Mouse (Mus musculus): ENCODE measurements around the gene Ddx19b.
"Not testable (repeated sequence)": the region's sequence is repeated elsewhere in the genome, so short reads cannot be mapped to it uniquely, and the experiment has no call there.

Gene Ddx19b

GRCm38 (mm10) chr8:111031572-111031971, at the start of gene Ddx19b:
TSS of gene Ddx19b (minus strand) at chr8:111031751.
- in situ Hi-C loops (cut with MboI, MseI): no loop called here

DNA sequence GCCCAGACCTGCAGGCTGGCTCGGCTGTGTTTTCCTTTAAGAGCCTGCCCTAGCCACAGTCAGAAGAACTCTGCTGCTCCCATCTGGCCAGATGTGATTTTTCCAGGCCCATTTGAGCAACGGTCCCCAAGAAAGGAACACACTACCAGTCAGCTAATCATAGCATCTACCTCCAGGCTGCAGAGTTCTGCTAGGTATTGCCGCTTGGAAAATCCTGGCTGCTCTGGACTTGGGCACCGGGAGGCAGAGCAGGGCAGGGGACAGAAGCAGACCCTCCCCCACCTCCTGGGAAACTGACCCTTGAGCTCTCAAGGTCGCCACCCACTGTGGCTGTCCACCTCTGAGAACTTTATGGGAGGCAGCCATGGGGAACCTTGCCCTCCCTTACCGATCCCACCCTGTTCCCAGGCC, 48.3 kb upstream of the Ddx19b start:
- in situ Hi-C loops (cut with MboI, MseI): no loop called here

DNA sequence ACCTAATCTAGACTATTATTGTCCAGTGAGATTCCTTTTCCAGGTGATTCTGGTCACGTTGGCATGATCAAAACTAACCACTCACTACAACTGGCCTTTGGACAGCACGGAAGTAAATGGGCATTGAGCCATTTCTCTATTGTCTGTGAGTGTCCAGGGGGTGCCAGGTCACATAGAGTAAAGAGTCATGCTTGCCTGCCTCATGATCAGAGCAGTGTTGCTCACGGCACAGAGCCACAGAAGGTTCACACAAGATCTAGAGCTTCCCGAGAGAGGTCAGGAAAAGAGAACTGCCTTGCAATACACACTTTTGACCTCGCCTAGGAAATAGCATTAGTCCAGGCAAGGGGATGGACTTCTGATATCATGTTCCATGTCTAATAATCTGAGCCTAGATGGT, 47.9 kb upstream of the Ddx19b start:
- in situ Hi-C loops (cut with MboI, MseI): no loop called here

DNA sequence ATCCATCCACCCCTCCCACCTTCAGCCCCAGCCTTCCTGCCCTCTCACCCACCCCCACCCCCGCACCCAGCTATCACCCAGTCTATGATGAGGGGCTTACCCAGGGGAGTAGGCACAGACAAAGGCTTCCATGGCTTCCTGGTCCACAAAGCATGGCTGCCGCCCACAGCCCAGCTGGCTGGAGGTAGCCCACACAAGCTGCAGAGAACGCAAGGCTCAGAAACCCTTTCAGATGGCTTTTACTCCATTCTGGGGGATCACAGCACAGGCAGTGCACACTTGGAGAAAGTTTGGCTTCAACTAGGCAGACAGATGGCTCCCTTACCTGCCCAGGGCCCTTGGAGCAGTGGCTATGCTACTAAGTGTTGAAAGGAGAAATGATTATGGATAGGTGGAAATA, 44.4 kb upstream of the Ddx19b start:
- in situ Hi-C loops (cut with MboI, MseI): no loop called here

DNA sequence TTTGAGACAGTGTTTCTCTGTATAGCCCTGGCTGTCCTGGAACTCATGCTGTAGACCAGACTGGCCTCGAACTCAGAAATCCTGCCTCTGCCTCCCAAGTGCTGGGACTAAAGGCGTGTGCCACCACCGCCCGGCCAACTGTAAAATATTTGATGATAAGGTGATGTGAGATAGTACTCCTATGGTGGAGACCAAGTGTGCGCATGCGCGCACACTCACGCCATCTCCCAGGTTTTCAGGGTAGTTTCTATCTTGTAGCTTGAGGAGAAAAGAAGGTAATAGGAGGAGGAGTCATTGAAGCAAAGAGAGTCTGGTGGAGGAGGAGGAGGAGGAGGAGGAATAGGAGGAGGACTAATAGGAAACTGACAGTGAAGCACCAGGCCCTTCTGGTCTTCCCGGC, 37.1 kb upstream of the Ddx19b start:
- in situ Hi-C loops (cut with MboI, MseI): not testable (repeated sequence)

GRCm38 (mm10) chr8:111067439-111067838, 35.9 kb upstream of the Ddx19b start:
- in situ Hi-C loops (cut with MboI, MseI): no loop called here

- in situ Hi-C loops (cut with MboI, MseI): no loop called here
These were observed 34.8 kb upstream of the Ddx19b start for GRCm38 (mm10) chr8:111066308-111066707.

DNA sequence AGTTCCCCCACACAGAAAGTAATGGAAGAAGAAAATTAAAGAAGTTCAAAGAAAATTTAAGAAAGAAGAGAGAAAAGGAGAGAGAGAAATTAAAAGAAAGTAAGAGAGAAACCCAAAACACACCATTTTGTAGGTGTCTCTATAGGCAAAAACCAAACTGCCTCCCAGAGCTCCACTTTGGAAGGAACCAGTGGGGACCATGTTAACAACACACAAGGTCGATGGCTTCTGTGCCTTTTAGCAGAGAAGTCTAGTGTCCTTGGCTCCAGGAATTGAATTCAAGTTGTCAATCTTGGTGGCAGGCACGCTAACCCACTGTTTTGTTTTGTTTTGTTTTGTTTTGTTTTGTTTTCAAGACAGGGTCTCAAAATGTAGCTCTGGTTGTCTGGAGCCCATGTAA, 31.3 kb upstream of the Ddx19b start:
- in situ Hi-C loops (cut with MboI, MseI): no loop called here

DNA sequence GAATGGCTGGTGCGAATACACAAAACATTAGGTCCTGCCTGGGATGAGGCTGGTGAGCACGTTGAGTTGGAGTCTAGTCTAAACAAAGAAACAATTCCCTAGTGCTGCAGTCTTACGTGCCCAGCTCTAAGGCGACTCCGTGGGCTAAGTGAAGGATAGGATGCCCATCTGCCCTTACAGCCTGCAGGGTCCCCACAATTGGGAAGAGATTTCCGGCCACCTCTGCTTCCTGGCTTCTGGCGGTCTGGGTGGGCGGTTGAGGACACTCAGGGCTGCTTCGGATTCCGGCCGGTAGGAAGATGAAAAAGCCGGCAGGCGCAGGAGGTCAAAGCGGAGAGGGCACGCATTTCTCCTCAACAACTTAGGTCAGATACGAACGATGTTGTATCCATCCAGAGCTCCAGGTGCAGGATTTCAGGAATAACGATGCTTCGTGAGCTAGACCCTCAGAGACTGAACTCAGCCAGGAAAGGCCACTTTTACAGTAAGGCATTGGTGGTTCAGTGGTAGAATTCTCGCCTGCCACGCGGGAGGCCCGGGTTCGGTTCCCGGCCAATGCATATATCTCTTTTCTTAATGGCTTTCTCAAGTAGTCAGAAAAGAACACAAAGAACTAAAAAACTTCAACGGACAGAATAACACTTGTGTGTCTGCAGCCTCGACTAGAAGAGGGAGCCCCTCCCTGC, 30.7 kb upstream of the Ddx19b start:
- in situ Hi-C loops (cut with MboI, MseI): no loop called here

DNA sequence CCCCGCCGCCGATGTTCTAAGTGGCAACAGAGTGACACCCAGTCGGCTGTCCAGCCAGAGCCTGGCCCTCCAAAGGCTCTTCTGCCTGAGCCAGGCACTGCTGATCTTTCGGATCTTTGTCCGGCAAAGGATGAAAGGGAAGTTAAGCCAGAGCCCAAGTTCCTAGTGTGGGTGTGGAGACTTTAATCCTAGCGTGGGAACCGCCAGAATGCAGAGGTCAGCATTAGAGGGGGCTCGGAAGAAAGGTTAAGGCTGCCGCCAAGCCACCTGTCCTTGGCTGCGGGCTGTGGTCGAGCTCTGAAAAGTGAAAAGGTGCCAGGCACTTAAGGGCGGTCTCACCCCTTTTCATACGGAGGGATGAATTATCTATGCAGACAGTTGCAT, 30.1 kb upstream of the Ddx19b start:
- in situ Hi-C loops (cut with MboI, MseI): no loop called here

DNA sequence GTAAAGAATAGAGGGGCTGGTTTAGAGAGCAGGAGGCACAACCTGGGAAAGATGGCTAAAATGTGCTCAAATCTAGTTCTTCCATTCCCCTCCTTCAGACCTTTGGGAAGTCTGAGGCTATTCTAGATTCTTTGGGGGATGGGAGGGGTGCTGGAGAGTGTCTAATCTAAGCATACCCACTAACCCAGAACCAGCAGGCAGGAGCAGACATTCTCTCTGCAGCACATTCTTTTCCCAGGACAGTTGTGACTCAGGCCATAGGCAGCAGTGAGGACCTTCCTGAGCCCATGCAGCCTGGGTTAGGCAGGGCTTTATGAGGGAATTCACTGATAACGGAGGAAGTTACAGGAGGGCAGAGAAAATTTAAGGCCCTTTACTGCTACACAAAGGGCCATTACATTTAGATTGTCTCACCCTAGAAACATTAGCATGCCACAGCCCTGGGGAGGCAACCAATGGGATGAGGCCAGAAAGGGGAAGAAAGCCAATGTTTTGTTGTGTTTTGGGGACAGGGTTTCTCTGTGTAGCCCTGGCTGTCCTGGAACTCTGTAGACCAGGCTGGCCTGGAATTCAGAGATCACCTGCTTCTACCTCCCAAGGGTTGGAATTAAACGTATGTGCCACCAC, 27.5 kb upstream of the Ddx19b start:
- in situ Hi-C loops (cut with MboI, MseI): loop anchor here (5.0 kb wide), 2 partner anchors 33 to 228 kb away; partner anchors contain the start of genes Clec18a and Pdpr

- in situ Hi-C loops (cut with MboI, MseI): loop anchor here (5.0 kb wide), 2 partner anchors 36 to 231 kb away; partner anchors contain the start of genes Clec18a and Pdpr
These were observed 25.2 kb upstream of the Ddx19b start for GRCm38 (mm10) chr8:111056691-111057293.

- in situ Hi-C loops (cut with MboI, MseI): loop anchor here (5.0 kb wide), 2 partner anchors 36 to 231 kb away; partner anchors contain the start of genes Clec18a and Pdpr
These were observed 24.7 kb upstream of the Ddx19b start, which contains the start of gene Exosc6 for GRCm38 (mm10) chr8:111056158-111056663. TSS of gene Exosc6 (plus strand) at chr8:111056339.

GRCm38 (mm10) chr8:111055661-111056060, 24.1 kb upstream of the Ddx19b start:
- in situ Hi-C loops (cut with MboI, MseI): loop anchor here (5.0 kb wide), 2 partner anchors 37 to 232 kb away; partner anchors contain the start of genes Clec18a and Pdpr

GRCm38 (mm10) chr8:111055031-111055634, 23.6 kb upstream of the Ddx19b start:
- in situ Hi-C loops (cut with MboI, MseI): loop anchor here (5.0 kb wide), 2 partner anchors 37 to 232 kb away; partner anchors contain the start of genes Clec18a and Pdpr

GRCm38 (mm10) chr8:111053827-111054518, 22.4 kb upstream of the Ddx19b start:
- in situ Hi-C loops (cut with MboI, MseI): loop anchor here (5.0 kb wide), 2 partner anchors 67 to 212 kb away; no protein-coding TSS in a partner anchor

DNA sequence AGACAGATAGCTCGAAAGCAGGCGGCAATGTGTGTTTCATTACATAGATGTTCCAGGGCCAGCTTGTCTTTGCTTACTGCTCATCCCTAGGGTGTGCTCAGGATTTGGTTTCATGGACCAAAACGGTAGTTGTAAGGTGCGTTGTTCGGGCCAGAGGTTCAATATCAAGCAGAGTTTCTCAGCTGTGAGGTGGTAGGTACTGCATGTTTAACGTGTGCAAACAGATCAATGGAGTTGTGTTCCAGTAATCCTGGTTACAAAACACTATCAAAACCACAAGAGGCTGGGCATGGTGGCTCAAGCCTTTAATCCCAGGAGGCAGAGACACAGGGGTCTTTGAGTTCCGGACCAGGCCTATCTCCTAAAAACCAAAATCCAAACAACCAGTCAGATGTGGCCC, 17.6 kb upstream of the Ddx19b start:
- in situ Hi-C loops (cut with MboI, MseI): no loop called here

DNA sequence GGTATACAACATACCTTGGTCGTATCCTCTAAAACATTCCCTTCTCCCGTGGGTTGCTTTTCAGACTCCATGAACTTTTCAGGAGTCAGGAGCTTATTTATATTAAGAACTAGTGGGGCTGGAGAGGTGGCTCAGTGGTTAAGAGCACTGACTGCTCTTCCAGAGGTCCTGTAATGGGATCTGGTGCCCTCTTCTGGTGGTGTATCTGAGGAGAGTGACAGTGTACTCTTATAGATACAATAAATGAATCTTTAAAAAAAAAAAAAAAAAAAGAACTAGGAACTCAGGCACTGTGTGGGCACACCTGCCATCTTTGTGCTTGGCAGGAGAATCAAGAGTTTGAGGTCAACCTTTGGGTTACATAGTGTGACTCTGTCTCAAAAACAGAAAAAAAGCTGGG, 17.1 kb upstream of the Ddx19b start:
- in situ Hi-C loops (cut with MboI, MseI): no loop called here

- in situ Hi-C loops (cut with MboI, MseI): no loop called here
These were observed 12.6 kb upstream of the Ddx19b start for GRCm38 (mm10) chr8:111044003-111044734.

DNA sequence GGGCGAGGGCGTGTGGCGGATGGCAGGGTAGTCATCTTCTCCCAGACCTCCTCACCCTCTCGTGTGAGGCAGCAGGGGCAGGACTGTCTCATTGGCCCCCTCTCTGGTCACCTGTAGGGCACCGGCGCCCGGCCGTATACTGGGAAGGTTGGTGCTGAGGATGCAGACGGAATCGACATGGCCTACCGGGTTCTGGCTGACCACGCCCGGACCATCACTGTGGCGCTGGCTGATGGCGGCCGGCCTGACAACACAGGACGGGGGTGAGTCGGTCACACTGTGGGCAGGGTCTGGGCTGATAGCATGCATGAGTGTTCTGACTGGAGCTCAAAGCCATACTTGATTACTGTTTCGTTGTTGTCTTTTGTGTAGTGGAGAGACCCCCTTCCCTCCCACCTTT, 11.0 kb upstream of the Ddx19b start:
- in situ Hi-C loops (cut with MboI, MseI): no loop called here
